Mouse (Mus musculus) G1E (cell line): ENCODE results near the gene Mttp. TPM values are rescaled to one million over a fixed set of nuclear protein-coding genes. Genes with fewer than 3 reads are reported as not detected.

Source experiments
- ATAC-seq: 2 replicates; pipeline ENCODE4 v1.8.0; 2016; ENCODE audit warnings: mild to moderate bottlenecking; ENCODE audit not compliant: insufficient number of reproducible peaks, poor library complexity, low FRiP score, severe bottlenecking; ENCODE audit errors: extremely low read depth
- DNase-seq: peaks from one replicate; pipeline ENCODE4 v3.0.0; 2012; ENCODE audit warnings: low spot score
- H3K27me3 ChIP-seq: 2 replicates; pipeline ENCODE4 v1.6.1; 2012; ENCODE audit warnings: mild to moderate bottlenecking, low read length, inconsistent platforms; ENCODE audit not compliant: insufficient read depth
- H3K36me3 ChIP-seq: replicated peaks from 2 replicates; pipeline ENCODE3; 2012; ENCODE audit warnings: mild to moderate bottlenecking, inconsistent platforms
- H3K4me1 ChIP-seq: 2 replicates; pipeline ENCODE4 v1.6.1; 2012; ENCODE audit warnings: low read depth, low read length, inconsistent platforms, mixed read lengths; ENCODE audit not compliant: insufficient read depth
- H3K4me3 ChIP-seq: 2 replicates; pipeline ENCODE4 v1.5.1; 2012; ENCODE audit warnings: low read depth, mild to moderate bottlenecking, inconsistent platforms, low read length, moderate library complexity, mixed read lengths
- H3K9me3 ChIP-seq: replicated peaks from 2 replicates; pipeline ENCODE4 v1.6.1; 2012; ENCODE audit warnings: inconsistent platforms
- CTCF ChIP-seq: IDR thresholded peaks from 2 replicates; pipeline ENCODE4 v1.5.1; 2012; ENCODE audit warnings: low read depth, low read length, inconsistent platforms, mixed read lengths
- GATA1 ChIP-seq: IDR thresholded peaks from 2 replicates; pipeline ENCODE4 v1.6.1; 2012; ENCODE audit warnings: borderline replicate concordance, low read length, inconsistent platforms, mixed read lengths
- GATA2 ChIP-seq: IDR thresholded peaks from 2 replicates; pipeline ENCODE4 v1.6.1; 2012; ENCODE audit warnings: low read depth, low read length, inconsistent platforms, borderline replicate concordance
- POLR2AphosphoS5 ChIP-seq: IDR thresholded peaks from 2 replicates; pipeline ENCODE4 v1.6.1; 2012; ENCODE audit warnings: low read depth, low read length, inconsistent platforms; ENCODE audit not compliant: insufficient replicate concordance
- TAL1 ChIP-seq: conservative IDR thresholded peaks from 2 replicates; pipeline ENCODE4 v1.6.1; 2012; ENCODE audit warnings: low read depth, low read length, inconsistent platforms, mixed read lengths
- polyA plus RNA-seq: library from polyadenylated mRNA; stranded (reverse); fragments of >175 nt; gene quantifications from 2 replicates; pipeline ENCODE4 v1.2.3, GENCODE M21; 2012
- total RNA-seq, 2 experiments: library from RNA; stranded (forward) in 1 of 2; stranded (reverse) in 1 of 2; fragments of 200-1000 nt in 1 of 2; fragments of >200 nt in 1 of 2; fragmentation: Nextera tagmentation in 1 of 2; gene quantifications; 2 replicates each; pipeline ENCODE4 v1.2.3; 2014 to 2017

The Mttp gene
- total and polyA plus RNA-seq, 3 experiments, result 0.42 to 8.0 (median 3.4) TPM

GRCm38 (mm10) chr3:138083896-138084295, 60.9 kb downstream of the Mttp start:
- no peaks in the 10 kb centered on the region for H3K9me3 ChIP-seq
- H3K4me3 ChIP-seq, result no peak overlapping the region
- peaks cover 17% of the 10 kb centered on the region for H3K27me3 ChIP-seq
- ATAC-seq (no peak), DNase-seq (no peak)
- H3K36me3 ChIP-seq, result no peaks in the 10 kb centered on the region
- 0 out of 2 replicates have a peak, but pooled peaks cover 2% of the 10 kb centered on the region for H3K4me1 ChIP-seq
- no peak for TF ChIP-seq POLR2AphosphoS5
- TF ChIP-seq TAL1, result no peak
- TF ChIP-seq GATA1, result no peak
- TF ChIP-seq CTCF, result no peak
- no peak for TF ChIP-seq GATA2

- Histone ChIP-seq H3K9me3 (no peaks in the 10 kb centered on the region), H3K36me3 (no peaks in the 10 kb centered on the region), H3K27me3 (peaks cover 22% of the 10 kb centered on the region), H3K4me3 (no peak overlapping the region), H3K4me1 (0 out of 2 replicates have a peak, but pooled peaks cover 2% of the 10 kb centered on the region)
- DNase-seq (no peak), ATAC-seq (no peak; the same call in 1 of the 2 replicates)
- no peak for TF ChIP-seq POLR2AphosphoS5
- no peak for TF ChIP-seq TAL1
- TF ChIP-seq GATA2, result no peak
These were observed 61.6 kb downstream of the Mttp start for GRCm38 (mm10) chr3:138083073-138083637.

- no peak overlapping the region for H3K4me3 ChIP-seq
- ATAC-seq, result no peak
- H3K27me3 ChIP-seq, result peaks cover 25% of the 10 kb centered on the region
- H3K4me1 ChIP-seq, result 0 out of 2 replicates have a peak, but pooled peaks cover 2% of the 10 kb centered on the region
- no peak for DNase-seq
- no peaks in the 10 kb centered on the region for H3K9me3 ChIP-seq
- no peaks in the 10 kb centered on the region for H3K36me3 ChIP-seq
- TF ChIP-seq TAL1 (no peak), CTCF (no peak), POLR2AphosphoS5 (no peak), GATA2 (no peak), GATA1 (no peak)
These were observed 66.1 kb downstream of the Mttp start for GRCm38 (mm10) chr3:138078701-138079100.

GRCm38 (mm10) chr3:138077476-138078340, 67.1 kb downstream of the Mttp start:
- Histone ChIP-seq H3K4me1 (no peaks in the 10 kb centered on the region), H3K36me3 (no peaks in the 10 kb centered on the region), H3K4me3 (no peak overlapping the region), H3K9me3 (no peaks in the 10 kb centered on the region), H3K27me3 (peaks cover 23% of the 10 kb centered on the region)
- ATAC-seq (no peak), DNase-seq (no peak)
- TF ChIP-seq POLR2AphosphoS5, result no peak
- TF ChIP-seq GATA1, result no peak
- TF ChIP-seq GATA2, result no peak
- no peak for TF ChIP-seq TAL1
- no peak for TF ChIP-seq CTCF

- ATAC-seq, result no peak
- H3K36me3 ChIP-seq, result no peaks in the 10 kb centered on the region
- TF ChIP-seq TAL1 (no peak), GATA1 (no peak), GATA2 (no peak), CTCF (no peak), POLR2AphosphoS5 (no peak)
- H3K4me3 ChIP-seq, result no peak overlapping the region
- H3K27me3 ChIP-seq, result peaks cover 36% of the 10 kb centered on the region
- H3K4me1 ChIP-seq, result peaks cover 6% of the 10 kb centered on the region
- no peaks in the 10 kb centered on the region for H3K9me3 ChIP-seq
- no peak for DNase-seq
These were observed 69.6 kb downstream of the Mttp start for GRCm38 (mm10) chr3:138075209-138075608.

- no peaks in the 10 kb centered on the region for H3K36me3 ChIP-seq
- no peak overlapping the region for H3K4me3 ChIP-seq
- DNase-seq, result no peak
- H3K4me1 ChIP-seq, result peaks cover 9% of the 10 kb centered on the region
- no peak for ATAC-seq
- TF ChIP-seq CTCF (no peak), GATA2 (no peak), TAL1 (no peak), POLR2AphosphoS5 (no peak), GATA1 (no peak)
- peaks cover 46% of the 10 kb centered on the region for H3K27me3 ChIP-seq
- no peaks in the 10 kb centered on the region for H3K9me3 ChIP-seq
These were observed 70.6 kb downstream of the Mttp start for GRCm38 (mm10) chr3:138074214-138074613.
